Mouse (Mus musculus): ENCODE data around the gene Plpp3.

Gene Plpp3

GRCm38 (mm10) chr4:105157276-105158168 lies at the start of gene Plpp3:
Plpp3 (plus strand) TSS chr4:105157347.
- peak; percentile 32 to 41 for DNase-seq

- DNase-seq = no peak
These were observed 49.1 kb upstream of the Plpp3 start for GRCm38 (mm10) chr4:105107943-105108640.

GRCm38 (mm10) chr4:105108641-105109198 lies 48.4 kb upstream of the Plpp3 start:
- DNase-seq = no peak

- DNase-seq = peak; percentile 77 to 92
These were observed 47.8 kb upstream of the Plpp3 start, which contains the start of gene Prkaa2 for GRCm38 (mm10) chr4:105109199-105109989. Prkaa2 (minus strand) TSS chr4:105109890.

GRCm38 (mm10) chr4:105109990-105110683 lies 47.0 kb upstream of the Plpp3 start:
- peak in 1 of 2 experiments; percentile 65 for DNase-seq

GRCm38 (mm10) chr4:105110684-105111035 lies 46.5 kb upstream of the Plpp3 start:
- DNase-seq = peak; percentile 26 to 34

- DNase-seq = no peak
These were observed 45.4 kb upstream of the Plpp3 start for GRCm38 (mm10) chr4:105111770-105112169.

- DNase-seq = no peak
These were observed 44.1 kb upstream of the Plpp3 start for GRCm38 (mm10) chr4:105113042-105113441.

GRCm38 (mm10) chr4:105113468-105113867 lies 43.7 kb upstream of the Plpp3 start:
- DNase-seq = no peak

- no peak for DNase-seq
These were observed 36.1 kb upstream of the Plpp3 start for GRCm38 (mm10) chr4:105121081-105121480.

- peak; percentile 77 to 85 for DNase-seq
These were observed 34.7 kb upstream of the Plpp3 start for GRCm38 (mm10) chr4:105122429-105122828.

- DNase-seq = no peak
These were observed 27.9 kb upstream of the Plpp3 start for GRCm38 (mm10) chr4:105129212-105129611.

GRCm38 (mm10) chr4:105131756-105132314 lies 25.3 kb upstream of the Plpp3 start:
- DNase-seq = no peak

- DNase-seq = no peak
These were observed 23.6 kb upstream of the Plpp3 start for GRCm38 (mm10) chr4:105133350-105134050.

GRCm38 (mm10) chr4:105149492-105149891 lies 7.7 kb upstream of the Plpp3 start:
- DNase-seq = no peak

GRCm38 (mm10) chr4:105151911-105152690 lies 5.0 kb upstream of the Plpp3 start:
- peak; percentile 59 to 62 for DNase-seq

GRCm38 (mm10) chr4:105153227-105153626 lies 3.9 kb upstream of the Plpp3 start:
- DNase-seq = no peak

- no peak for DNase-seq
These were observed 866 bp upstream of the Plpp3 start for GRCm38 (mm10) chr4:105156281-105156680.

- DNase-seq = no peak
These were observed 232 bp upstream of the Plpp3 start for GRCm38 (mm10) chr4:105156955-105157275.

- DNase-seq = peak; percentile 43 to 56
These were observed 1.0 kb downstream of the Plpp3 start for GRCm38 (mm10) chr4:105158169-105158555.
